Mouse (Mus musculus) B cell, adult (primary cell): ENCODE data around the gene Tspan14. TPM values are rescaled to one million over a fixed set of nuclear protein-coding genes. Genes with fewer than 3 reads are reported as not detected.

Experiments used
- total RNA-seq: library from RNA; stranded (reverse); gene quantifications from 4 replicates; pipeline ENCODE4 v1.2.4, GENCODE M21; 2023; ENCODE audit not compliant: inconsistent age

The Tspan14 gene
- total RNA-seq, result 57.1 to 64.6 TPM (median 60.5 TPM) in 4 replicates

DNA sequence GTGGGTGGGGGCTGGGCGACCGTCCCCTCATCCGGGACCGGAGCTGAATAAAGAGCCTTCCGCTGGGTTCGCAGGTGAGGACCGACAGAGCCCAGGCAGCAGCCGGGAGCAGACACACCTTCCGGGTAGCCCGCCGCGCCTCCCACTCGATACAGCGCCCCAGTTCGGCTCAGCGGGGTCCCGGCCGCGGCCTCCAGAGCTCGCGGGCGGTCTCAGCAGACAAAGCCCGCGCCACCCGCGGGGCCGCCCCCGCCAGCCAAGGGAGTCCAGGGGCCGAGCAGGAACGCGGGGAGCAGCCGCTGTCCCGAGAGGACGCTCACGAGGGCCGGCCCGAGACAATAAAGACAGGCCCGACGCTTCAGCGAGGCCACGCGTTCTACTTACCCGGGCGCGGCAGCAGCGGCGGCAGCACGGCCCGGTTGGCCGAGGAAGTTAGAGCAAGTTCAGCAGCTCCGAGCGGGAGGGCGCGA, at the start of gene Tspan14:
Tspan14 (minus strand) TSS at position 416 of the 470 bp plus-strand sequence.

GRCm38 (mm10) chr14:41013630-41014613, 47.3 kb upstream of the Tspan14 start, which contains the start of gene Fam213a:
Fam213a (minus strand) TSS chr14:41013788.

GRCm38 (mm10) chr14:40893196-40893595, 73.4 kb downstream of the Tspan14 start, which contains the start of gene Sh2d4b:
Sh2d4b (minus strand) TSS chr14:40893266.

Other genes starting within 250 kb of the Tspan14 start
- 4.9 to 8.6 TPM (median 6.7 TPM) in 4 replicates for gene Sh2d4b, start 73.5 kb downstream of the Tspan14 start, total RNA-seq
- gene Fam213a, start 47.0 kb upstream of the Tspan14 start, total RNA-seq, result 19.3 to 27.7 TPM (median 22.3 TPM) in 4 replicates
- gene Dydc2, start 102.4 kb upstream of the Tspan14 start, total RNA-seq, result not detected in 4 replicates
- gene Dydc1, start 106.1 kb upstream of the Tspan14 start, total RNA-seq, result not detected in 4 replicates
- gene Mat1a, start 138.2 kb upstream of the Tspan14 start, total RNA-seq, result not detected in 4 replicates
- not detected in 4 replicates for gene Sftpa1, start 165.0 kb upstream of the Tspan14 start, total RNA-seq
- gene Mbl1, start 184.7 kb upstream of the Tspan14 start, total RNA-seq, result not detected in 4 replicates
- gene Sftpd, start 218.3 kb upstream of the Tspan14 start, total RNA-seq, result not detected in 4 replicates